Mouse (Mus musculus) MEL (cell line): ENCODE results near the gene Tead4.

Experiments
- CTCF ChIP-seq, 3 experiments: IDR thresholded peaks in 2 of 3; conservative IDR thresholded peaks in 1 of 3; 2 replicates each; pipeline ENCODE4 v1.5.1; 2011 to 2012; ENCODE audit warnings: low read length in 3 of 3, low read depth in 2 of 3, mild to moderate bottlenecking in 2 of 3, improper control_type of control experiment in 1 of 3, inconsistent platforms in 1 of 3, mixed read lengths in 1 of 3, moderate library complexity in 1 of 3; ENCODE audit not compliant: control insufficient read depth in 1 of 3, insufficient read depth in 1 of 3, poor library complexity in 1 of 3, severe bottlenecking in 1 of 3
- ELF1 ChIP-seq: IDR thresholded peaks from 2 replicates; pipeline ENCODE4 v1.6.1; 2014; ENCODE audit warnings: low read depth, mild to moderate bottlenecking, inconsistent platforms, low read length, improper control_type of control experiment, moderate library complexity
- EP300 ChIP-seq, 2 experiments: IDR thresholded peaks; 2 replicates each; pipeline ENCODE4 v1.6.1; 2011; ENCODE audit warnings: improper control_type of control experiment in 2 of 2, low read length in 2 of 2, low read depth in 1 of 2, mild to moderate bottlenecking in 1 of 2
- MAFK ChIP-seq: IDR thresholded peaks from 2 replicates; pipeline ENCODE4 v1.6.1; 2011; ENCODE audit warnings: low read depth, mild to moderate bottlenecking, low read length, improper control_type of control experiment, borderline replicate concordance
- MXI1 ChIP-seq: IDR thresholded peaks from 2 replicates; pipeline ENCODE4 v1.6.1; 2011; ENCODE audit warnings: mild to moderate bottlenecking, low read depth, low read length, improper control_type of control experiment
- MYC ChIP-seq: IDR thresholded peaks from 2 replicates; pipeline ENCODE4 v1.6.1; 2011; ENCODE audit warnings: low read depth, mild to moderate bottlenecking, low read length, improper control_type of control experiment, moderate library complexity
- POLR2A ChIP-seq, 2 experiments: IDR thresholded peaks; 2 replicates each; pipeline ENCODE4 v1.6.1; 2011 to 2012; ENCODE audit warnings: low read length in 2 of 2, mild to moderate bottlenecking in 2 of 2, control low read depth in 1 of 2, improper control_type of control experiment in 1 of 2, low read depth in 1 of 2, moderate library complexity in 1 of 2; ENCODE audit not compliant: control insufficient read depth in 1 of 2, insufficient read depth in 1 of 2, poor library complexity in 1 of 2
- RCOR1 ChIP-seq: IDR thresholded peaks from 2 replicates; pipeline ENCODE4 v1.6.1; 2012; ENCODE audit warnings: low read depth, mild to moderate bottlenecking, inconsistent platforms, low read length, improper control_type of control experiment
- ZMIZ1 ChIP-seq: IDR thresholded peaks from 2 replicates; pipeline ENCODE4 v1.6.1; 2012; ENCODE audit warnings: low read depth, mild to moderate bottlenecking, inconsistent platforms, low read length, improper control_type of control experiment, moderate library complexity
- ZNF384 ChIP-seq: IDR thresholded peaks from 2 replicates; pipeline ENCODE4 v1.6.1; 2012; ENCODE audit warnings: low read depth, mild to moderate bottlenecking, inconsistent platforms, low read length, improper control_type of control experiment

DNA sequence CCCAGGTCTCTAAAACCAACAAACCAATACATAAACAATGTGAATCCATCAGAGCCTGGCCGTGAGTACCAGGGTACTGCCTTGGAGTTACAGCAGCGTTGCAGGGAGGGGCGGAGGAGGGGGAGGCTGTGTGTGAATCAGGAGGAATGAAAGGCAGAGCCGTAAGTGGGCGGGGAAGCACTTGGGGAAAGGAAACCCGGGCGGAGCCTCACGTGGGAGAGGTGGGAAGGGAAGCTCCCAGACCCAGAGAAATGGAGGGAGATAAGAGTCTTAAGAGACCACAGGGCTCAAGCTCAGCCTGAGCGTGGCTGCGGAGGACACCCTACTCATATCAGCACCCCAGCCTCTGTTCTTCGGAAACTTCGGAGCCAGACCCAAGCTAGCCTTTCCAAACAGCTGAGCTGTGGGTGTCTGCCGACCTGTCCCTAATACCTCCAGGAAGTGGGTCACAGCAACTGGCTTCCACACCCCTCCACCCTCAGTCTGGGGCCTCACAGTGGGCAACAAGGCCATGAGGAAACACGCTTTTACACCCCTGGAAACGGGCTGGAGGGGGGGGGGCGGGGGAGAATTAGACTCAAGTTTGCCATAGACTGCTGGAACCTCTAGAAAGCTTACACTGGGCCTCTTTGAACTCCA lies 14.7 kb downstream of the Tead4 start:
- TF ChIP-seq POLR2A (IDR thresholded peaks at IDR 0.05; ENCODE audit: control insufficient read depth in 1 of 2, insufficient read depth in 1 of 2, low read depth in 1 of 2, low read length in 2 of 2, poor library complexity in 1 of 2) (no peak), EP300 (IDR thresholded peaks at IDR 0.05; ENCODE audit: low read depth in 1 of 2, low read length in 2 of 2) (no peak), ELF1 (no peak), MXI1 (no peak), RCOR1 (no peak), MYC (no peak), CTCF (IDR thresholded peaks at IDR 0.05 in 2 of 3, conservative IDR thresholded peaks at IDR 0.05 in 1 of 3; ENCODE audit: control insufficient read depth in 1 of 3, insufficient read depth in 1 of 3, low read depth in 2 of 3, low read length in 3 of 3, poor library complexity in 1 of 3, severe bottlenecking in 1 of 3) (no peak), ZMIZ1 (no peak), MAFK (no peak), ZNF384 (no peak)
